Mouse (Mus musculus) heart, embryonic 16.5 days (tissue): ENCODE measurements at regions not wholly inside any gene's neighbourhood (a gene's known extent, or its start where the extent isn't known, plus 50 kb on each side); places are given as distances from the start of the nearest gene placed in this dataset.

Source experiments
- ATAC-seq: fragments of 200-750 bp; cut with Nextera tagmentation; replicated peaks from 2 replicates; pipeline ENCODE4 v1.8.0; 2017; ENCODE audit warnings: moderate number of reproducible peaks; ENCODE audit not compliant: insufficient read depth, low FRiP score; ENCODE audit errors: extremely low read depth
- H3K27ac ChIP-seq: fragments of 300-500 bp; sonication (generic); 2 replicates; pipeline ENCODE4 v1.5.1; 2014; ENCODE audit warnings: mild to moderate bottlenecking, low read length, control low read depth, moderate library complexity
- H3K27me3 ChIP-seq: fragments of 300-500 bp; sonication (generic); 2 replicates; pipeline ENCODE4 v1.6.1; 2014; ENCODE audit warnings: low read length, mixed read lengths; ENCODE audit not compliant: control insufficient read depth, insufficient read depth
- H3K36me3 ChIP-seq: fragments of 300-500 bp; sonication (generic); 2 replicates; pipeline ENCODE4 v1.6.1; 2014; ENCODE audit not compliant: control insufficient read depth, insufficient read depth
- H3K4me1 ChIP-seq: fragments of 300-500 bp; sonication (generic); 2 replicates; pipeline ENCODE4 v1.6.1; 2014; ENCODE audit warnings: low read length, mixed read lengths; ENCODE audit not compliant: control insufficient read depth, insufficient read depth
- H3K4me2 ChIP-seq: fragments of 300-500 bp; sonication (generic); 2 replicates; pipeline ENCODE4 v1.6.1; 2014; ENCODE audit warnings: low read depth, mild to moderate bottlenecking, control low read depth, low read length
- H3K4me3 ChIP-seq: fragments of 300-500 bp; sonication (generic); 2 replicates; pipeline ENCODE4 v1.5.1; 2014; ENCODE audit warnings: mild to moderate bottlenecking, control low read depth, low read length
- H3K9ac ChIP-seq: fragments of 300-500 bp; sonication (generic); 2 replicates; pipeline ENCODE4 v1.6.1; 2014; ENCODE audit warnings: low read length, control low read depth
- H3K9me3 ChIP-seq: fragments of 300-500 bp; sonication (generic); replicated peaks from 2 replicates; pipeline ENCODE4 v1.6.1; 2016; ENCODE audit warnings: low read length; ENCODE audit not compliant: control insufficient read depth
- WGBS: fragments of 180-500 bp; shearing (Covaris S2); extraction: QIAGEN DNeasy Blood & Tissue Kit; methylation state at CpG from one replicate; pipeline ENCODE4 v1.1.7; 2014; 5-methylcytosine and 5-hydroxymethylcytosine counted together

GRCm38 (mm10) chr14:76220952-76221351, 110.3 kb downstream of the Nufip1 start:
- Histone ChIP-seq H3K4me1 (peaks cover 3% of the 10 kb centered on the region; the same call in 1 of the 2 replicates), H3K27me3 (no peaks in the 10 kb centered on the region), H3K4me3 (no peak overlapping the region), H3K4me2 (no peak overlapping the region), H3K36me3 (peaks cover 2% of the 10 kb centered on the region; the same call in 1 of the 2 replicates), H3K9ac (no peak overlapping the region), H3K27ac (no peak overlapping the region), H3K9me3 (peaks cover 10% of the 10 kb centered on the region)
- ATAC-seq: no peak
- WGBS: 80% methylated on average over 5 of the region's 5 CpGs

- WGBS: 65% methylated on average over 10 of the region's 10 CpGs
- H3K36me3 ChIP-seq: peaks cover 2% of the 10 kb centered on the region; the same call in 1 of the 2 replicates
- no peak overlapping the region for H3K4me2 ChIP-seq
- H3K4me3 ChIP-seq: no peak overlapping the region
- no peak for ATAC-seq
- H3K27ac ChIP-seq: no peak overlapping the region
- H3K4me1 ChIP-seq: peaks cover 7% of the 10 kb centered on the region
- peaks cover 10% of the 10 kb centered on the region for H3K9me3 ChIP-seq
- H3K9ac ChIP-seq: no peak overlapping the region
- H3K27me3 ChIP-seq: no peaks in the 10 kb centered on the region
These were observed 111.1 kb downstream of the Nufip1 start for GRCm38 (mm10) chr14:76221617-76222319.

- H3K4me1 ChIP-seq: peaks cover 9% of the 10 kb centered on the region
- no peak overlapping the region for H3K4me2 ChIP-seq
- H3K4me3 ChIP-seq: no peak overlapping the region
- H3K27ac ChIP-seq: no peak overlapping the region
- ATAC-seq: no peak
- H3K9ac ChIP-seq: no peak overlapping the region
- 92% methylated on average over 1 of the region's 1 CpGs for WGBS
- H3K27me3 ChIP-seq: no peaks in the 10 kb centered on the region
- H3K9me3 ChIP-seq: peaks cover 10% of the 10 kb centered on the region
- H3K36me3 ChIP-seq: peaks cover 2% of the 10 kb centered on the region; the same call in 1 of the 2 replicates
These were observed 111.6 kb downstream of the Nufip1 start for GRCm38 (mm10) chr14:76222320-76222626.

GRCm38 (mm10) chr14:76223036-76223650, 112.5 kb downstream of the Nufip1 start:
- peaks cover 5% of the 10 kb centered on the region; the same call in 1 of the 2 replicates for H3K9me3 ChIP-seq
- peaks cover 2% of the 10 kb centered on the region; the same call in 1 of the 2 replicates for H3K36me3 ChIP-seq
- no peak for ATAC-seq
- no peak overlapping the region for H3K4me2 ChIP-seq
- no peak overlapping the region for H3K4me3 ChIP-seq
- no peak overlapping the region for H3K9ac ChIP-seq
- 65% methylated on average over 8 of the region's 8 CpGs for WGBS
- H3K27ac ChIP-seq: no peak overlapping the region
- H3K27me3 ChIP-seq: no peaks in the 10 kb centered on the region
- peaks cover 9% of the 10 kb centered on the region for H3K4me1 ChIP-seq

GRCm38 (mm10) chr14:76223903-76224302, 113.2 kb downstream of the Nufip1 start:
- Histone ChIP-seq H3K4me2 (no peak overlapping the region), H3K27ac (no peak overlapping the region), H3K27me3 (no peaks in the 10 kb centered on the region), H3K36me3 (no peaks in the 10 kb centered on the region), H3K9ac (no peak overlapping the region), H3K9me3 (no peaks in the 10 kb centered on the region), H3K4me3 (no peak overlapping the region), H3K4me1 (peaks cover 9% of the 10 kb centered on the region)
- no peak for ATAC-seq
- WGBS: 85% methylated on average over 2 of the region's 2 CpGs

- Histone ChIP-seq H3K4me3 (no peak overlapping the region), H3K9me3 (no peaks in the 10 kb centered on the region), H3K4me1 (peaks cover 9% of the 10 kb centered on the region), H3K4me2 (no peak overlapping the region), H3K27me3 (no peaks in the 10 kb centered on the region), H3K27ac (no peak overlapping the region), H3K36me3 (no peaks in the 10 kb centered on the region), H3K9ac (no peak overlapping the region)
- WGBS: 82% methylated on average over 12 of the region's 12 CpGs
- no peak for ATAC-seq
These were observed 114.8 kb downstream of the Nufip1 start for GRCm38 (mm10) chr14:76225532-76225931.

- Histone ChIP-seq H3K9ac (no peak overlapping the region), H3K4me2 (no peak overlapping the region), H3K4me1 (peaks cover 9% of the 10 kb centered on the region), H3K4me3 (no peak overlapping the region), H3K27me3 (no peaks in the 10 kb centered on the region), H3K9me3 (no peaks in the 10 kb centered on the region), H3K27ac (peak overlapping the region; percentile 14; the same call in 1 of the 2 replicates), H3K36me3 (no peaks in the 10 kb centered on the region)
- no peak for ATAC-seq
- WGBS: 49% methylated on average over 4 of the region's 4 CpGs
These were observed 116.1 kb downstream of the Nufip1 start for GRCm38 (mm10) chr14:76226621-76227297.

- no peak overlapping the region for H3K9ac ChIP-seq
These were observed 118.4 kb downstream of the Nufip1 start for GRCm38 (mm10) chr14:76228968-76229555.

More at GRCm38 (mm10) chr14:76228968-76229555, 118.4 kb downstream of the Nufip1 start:
- Histone ChIP-seq H3K36me3 (no peaks in the 10 kb centered on the region), H3K4me3 (no peak overlapping the region), H3K4me1 (peaks cover 6% of the 10 kb centered on the region), H3K4me2 (no peak overlapping the region), H3K27me3 (no peaks in the 10 kb centered on the region), H3K9me3 (no peaks in the 10 kb centered on the region), H3K27ac (no peak overlapping the region)
- WGBS: 43% methylated on average over 9 of the region's 9 CpGs
- ATAC-seq: no peak
